Mouse (Mus musculus): Measurements from ENCODE around the gene Atp13a3. TPM values are rescaled to one million over a fixed set of nuclear protein-coding genes. Genes with fewer than 3 reads are reported as not detected.

Gene Atp13a3
- total RNA-seq, 2 experiments from 2014 or later, result 30.4 to 35.2 TPM

GRCm38 (mm10) chr16:30306102-30306501, 99.7 kb downstream of the Atp13a3 start:
- no peak for TF ChIP-seq CTCF (IDR thresholded peaks at IDR 0.05)
- Histone ChIP-seq H3K27ac (no peak overlapping the region), H3K4me3 (no peak overlapping the region)
- DNase-seq, result no peak
- intact Hi-C loops (cut with DNase I), result no loop called here

- Histone ChIP-seq H3K4me3 (no peak overlapping the region), H3K27ac (no peak overlapping the region)
- no peak for TF ChIP-seq CTCF (IDR thresholded peaks at IDR 0.05)
- intact Hi-C loops (cut with DNase I), result no loop called here
- no peak for DNase-seq
Observed at GRCm38 (mm10) chr16:30304236-30304635, 101.5 kb downstream of the Atp13a3 start.

GRCm38 (mm10) chr16:30303411-30303810, 102.4 kb downstream of the Atp13a3 start:
- Histone ChIP-seq H3K4me3 (no peak overlapping the region), H3K27ac (no peak overlapping the region)
- intact Hi-C loops (cut with DNase I), result no loop called here
- no peak for DNase-seq
- no peak for TF ChIP-seq CTCF (IDR thresholded peaks at IDR 0.05)

- no peak for DNase-seq
- intact Hi-C loops (cut with DNase I), result no loop called here
- H3K4me3 ChIP-seq, result no peak overlapping the region
- no peak overlapping the region for H3K27ac ChIP-seq
- no peak for TF ChIP-seq CTCF (IDR thresholded peaks at IDR 0.05)
Observed at GRCm38 (mm10) chr16:30302686-30303085, 103.1 kb downstream of the Atp13a3 start.

GRCm38 (mm10) chr16:30299711-30300277, 106.0 kb downstream of the Atp13a3 start:
- H3K4me3 ChIP-seq, result no peak overlapping the region
- no peak for TF ChIP-seq CTCF (IDR thresholded peaks at IDR 0.05)
- intact Hi-C loops (cut with DNase I), result no loop called here
- no peak for DNase-seq
- H3K27ac ChIP-seq, result no peak overlapping the region

- no peak overlapping the region for H3K27ac ChIP-seq
- H3K4me3 ChIP-seq, result no peak overlapping the region
- intact Hi-C loops (cut with DNase I), result no loop called here
- DNase-seq, result no peak
- no peak for TF ChIP-seq CTCF (IDR thresholded peaks at IDR 0.05)
Observed at GRCm38 (mm10) chr16:30297450-30297849, 108.3 kb downstream of the Atp13a3 start.

GRCm38 (mm10) chr16:30296601-30297275, 109.0 kb downstream of the Atp13a3 start:
- TF ChIP-seq CTCF (IDR thresholded peaks at IDR 0.05), result no peak
- intact Hi-C loops (cut with DNase I), result no loop called here
- no peak for DNase-seq
- Histone ChIP-seq H3K27ac (no peak overlapping the region), H3K4me3 (no peak overlapping the region)

GRCm38 (mm10) chr16:30295106-30295505, 110.7 kb downstream of the Atp13a3 start:
- TF ChIP-seq CTCF (IDR thresholded peaks at IDR 0.05), result no peak
- no peak for DNase-seq
- intact Hi-C loops (cut with DNase I), result no loop called here
- no peak overlapping the region for H3K27ac ChIP-seq
- H3K4me3 ChIP-seq, result no peak overlapping the region

GRCm38 (mm10) chr16:30290436-30290835, 115.3 kb downstream of the Atp13a3 start:
- TF ChIP-seq CTCF (IDR thresholded peaks at IDR 0.05), result no peak
- Histone ChIP-seq H3K27ac (no peak overlapping the region), H3K4me3 (no peak overlapping the region)
- intact Hi-C loops (cut with DNase I), result no loop called here
- DNase-seq, result no peak

- no peak for TF ChIP-seq CTCF (IDR thresholded peaks at IDR 0.05)
- no peak for DNase-seq
- Histone ChIP-seq H3K4me3 (no peak overlapping the region), H3K27ac (no peak overlapping the region)
- intact Hi-C loops (cut with DNase I), result no loop called here
Observed at GRCm38 (mm10) chr16:30285701-30286100, 120.1 kb downstream of the Atp13a3 start.

GRCm38 (mm10) chr16:30283743-30284337, 121.9 kb downstream of the Atp13a3 start:
- Histone ChIP-seq H3K4me3 (no peak overlapping the region; the same call in 1 of the 2 replicates), H3K27ac (no peak overlapping the region)
- DNase-seq, result no peak
- intact Hi-C loops (cut with DNase I), result no loop called here
- peak; percentile 59 for TF ChIP-seq CTCF (IDR thresholded peaks at IDR 0.05)

GRCm38 (mm10) chr16:30282844-30283495, 122.8 kb downstream of the Atp13a3 start, which contains the start of gene Lrrc15:
Gene Lrrc15, minus strand, starts transcription at chr16:30283256.
- intact Hi-C loops (cut with DNase I), result no loop called here
- Histone ChIP-seq H3K27ac (no peak within 1 kb of the TSS), H3K4me3 (peak within 1 kb of the TSS; percentile 58)
- DNase-seq, result peak; percentile 35
- TF ChIP-seq CTCF (IDR thresholded peaks at IDR 0.05), result peak; percentile 22; the same call in 1 of the 2 replicates
